Mouse (Mus musculus) lung, adult 10 weeks (tissue): ENCODE data around the gene Rpl36-ps4. TPM values are rescaled to one million over a fixed set of nuclear protein-coding genes. Genes with fewer than 3 reads are reported as not detected.

Source experiments
- polyA plus RNA-seq: library from polyadenylated mRNA; stranded (reverse); fragments of 350-450 nt; fragmentation: Illumina TruSeq; extraction: RNeasy Lipid Tissue Mini Kit (QIAGEN cat#74804); gene quantifications from one replicate; pipeline ENCODE4 v1.2.3, GENCODE M21; 2014; ENCODE audit warnings: low read depth, low replicate concordance; ENCODE audit not compliant: insufficient read depth

Rpl36-ps4 gene
- polyA plus RNA-seq: not detected

GRCm38 (mm10) chr17:87920677-87921076 is at the start of gene Rpl36-ps4:
Rpl36-ps4 (plus strand) TSS chr17:87920977.

Other genes starting within 250 kb of the Rpl36-ps4 start
- gene Msh2, start 248.6 kb upstream of the Rpl36-ps4 start, polyA plus RNA-seq: 9.9 TPM
- 0.87 TPM for gene Kcnk12, start 123.0 kb upstream of the Rpl36-ps4 start, polyA plus RNA-seq
- gene Msh6, start 54.1 kb downstream of the Rpl36-ps4 start, polyA plus RNA-seq: 6.4 TPM
- gene Fbxo11, start 144.3 kb downstream of the Rpl36-ps4 start, polyA plus RNA-seq: 27.3 TPM